Mouse (Mus musculus) neural tube, embryonic 15.5 days (tissue): ENCODE data around the gene Hnrnpa1. TPM values are rescaled to one million over a fixed set of nuclear protein-coding genes. Genes with fewer than 3 reads are reported as not detected.
A peak's percentile ranks its signal among the peaks of the same experiment; 100 is the strongest.

Source experiments
- ATAC-seq: fragments of 200-750 bp; cut with Nextera tagmentation; 2 replicates; pipeline ENCODE4 v1.8.0; 2017; ENCODE audit warnings: mild to moderate bottlenecking, moderate TSS enrichment, moderate library complexity; ENCODE audit not compliant: low FRiP score
- H3K27ac ChIP-seq: fragments of 300-500 bp; sonication (generic); replicated peaks from 2 replicates; pipeline ENCODE4 v1.5.1; 2015; ENCODE audit warnings: mild to moderate bottlenecking, inconsistent platforms
- H3K27me3 ChIP-seq: fragments of 300-500 bp; sonication (generic); replicated peaks from 2 replicates; pipeline ENCODE4 v1.6.1; 2015; ENCODE audit warnings: inconsistent platforms
- H3K36me3 ChIP-seq: fragments of 300-500 bp; sonication (generic); 2 replicates; pipeline ENCODE4 v1.6.1; 2015; ENCODE audit warnings: inconsistent platforms
- H3K4me1 ChIP-seq: fragments of 300-500 bp; sonication (generic); 2 replicates; pipeline ENCODE4 v1.6.1; 2015; ENCODE audit warnings: inconsistent platforms
- H3K4me2 ChIP-seq: fragments of 300-500 bp; sonication (generic); 2 replicates; pipeline ENCODE4 v1.6.1; 2015; ENCODE audit warnings: inconsistent platforms, mild to moderate bottlenecking, moderate library complexity
- H3K4me3 ChIP-seq: fragments of 300-500 bp; sonication (generic); replicated peaks from 2 replicates; pipeline ENCODE4 v1.5.1; 2015; ENCODE audit warnings: mild to moderate bottlenecking, inconsistent platforms
- H3K9ac ChIP-seq: fragments of 300-500 bp; sonication (generic); replicated peaks from 2 replicates; pipeline ENCODE4 v1.6.1; 2015; ENCODE audit warnings: mild to moderate bottlenecking, inconsistent platforms
- H3K9me3 ChIP-seq: fragments of 300-500 bp; sonication (generic); replicated peaks from 2 replicates; pipeline ENCODE4 v1.6.1; 2016; ENCODE audit warnings: inconsistent platforms
- WGBS: fragments of 180-500 bp; shearing (Covaris S2); methylation state at CpG from one replicate; pipeline ENCODE4 v1.1.7; 2015; ENCODE audit warnings: mixed read lengths; 5-methylcytosine and 5-hydroxymethylcytosine counted together
- polyA plus RNA-seq: library from polyadenylated mRNA; unstranded; fragments of >200 nt; fragmentation: Nextera tagmentation; extraction: Ambion mirVana; gene quantifications from 2 replicates; pipeline ENCODE4 v1.2.1, GENCODE M21; 2015

Gene Hnrnpa1
- 582 and 600 TPM in 2 replicates for polyA plus RNA-seq

GRCm38 (mm10) chr15:103240160-103241028 lies at the start of gene Hnrnpa1:
TSS of gene Hnrnpa1 (plus strand) at chr15:103240432.
- peak; percentile 94 for ATAC-seq
- Histone ChIP-seq H3K9ac (peak within 1 kb of the TSS; percentile 78), H3K9me3 (no peaks in the 10 kb centered on the region), H3K27ac (peak within 1 kb of the TSS; percentile 91), H3K4me3 (peak within 1 kb of the TSS; percentile 66), H3K4me2 (peak within 1 kb of the TSS; percentile 78), H3K27me3 (no peaks in the 10 kb centered on the region), H3K36me3 (peaks cover 30% of the 10 kb centered on the region), H3K4me1 (peaks cover 52% of the 10 kb centered on the region)
- under 1% methylated on average over 47 of the region's 47 CpGs for WGBS

DNA sequence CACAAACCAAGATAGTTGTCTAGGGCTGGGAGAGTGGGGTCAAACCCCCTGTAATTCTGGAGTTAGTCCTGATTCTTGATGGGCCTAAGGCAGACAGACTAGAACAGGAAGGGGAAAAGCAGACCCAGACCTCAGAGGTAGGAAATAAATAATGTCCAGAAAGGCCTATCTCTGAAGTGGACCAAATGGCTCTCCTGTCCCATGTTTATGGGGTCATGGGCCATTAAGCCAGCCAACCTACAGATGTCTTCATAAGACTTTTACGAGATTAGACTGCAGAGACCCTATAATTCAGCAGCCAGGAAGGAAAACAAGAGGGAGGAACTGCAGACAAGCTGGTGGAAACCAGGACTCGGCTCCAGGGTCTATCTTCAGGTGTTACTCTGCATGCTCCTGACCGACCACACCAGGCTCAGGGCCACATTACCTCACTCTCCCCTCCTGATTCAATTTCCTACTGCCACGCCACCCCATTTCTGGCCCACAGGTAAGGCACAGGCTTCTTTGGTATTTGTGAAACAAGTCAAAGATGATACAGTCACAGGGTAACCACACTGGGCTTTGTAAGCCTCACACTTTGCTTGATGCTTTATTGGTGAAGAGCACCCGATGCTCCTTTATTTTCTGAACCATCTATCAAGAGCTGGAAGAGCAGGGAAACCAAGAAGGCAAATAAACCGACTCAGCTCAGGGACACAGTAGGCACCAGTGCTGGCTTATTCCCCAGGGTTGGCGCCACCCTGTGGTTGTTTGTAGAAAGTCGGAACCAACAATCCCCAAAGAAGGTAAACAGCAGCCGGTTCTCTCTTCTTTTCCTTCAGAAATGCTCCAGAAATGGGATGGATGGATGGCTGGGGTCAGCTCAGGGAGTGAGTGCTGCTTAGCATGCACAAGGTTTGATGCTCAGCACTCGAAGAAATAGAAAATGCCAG lies 49.4 kb upstream of the Hnrnpa1 start:
- 0 out of 2 replicates have a peak overlapping the region, but pooled peaks have one; percentile 15 for H3K27ac ChIP-seq
- H3K4me3 ChIP-seq = no peak overlapping the region
- no peak overlapping the region for H3K9ac ChIP-seq
- H3K4me2 ChIP-seq = no peak overlapping the region
- peaks cover 19% of the 10 kb centered on the region for H3K36me3 ChIP-seq
- WGBS = 44% methylated on average over 10 of the region's 10 CpGs
- H3K9me3 ChIP-seq = no peaks in the 10 kb centered on the region
- no peaks in the 10 kb centered on the region for H3K27me3 ChIP-seq
- H3K4me1 ChIP-seq = peaks cover 10% of the 10 kb centered on the region
- ATAC-seq = no peak

- Histone ChIP-seq H3K36me3 (peaks cover 35% of the 10 kb centered on the region), H3K9ac (no peak overlapping the region), H3K9me3 (no peaks in the 10 kb centered on the region), H3K4me2 (no peak overlapping the region), H3K4me3 (no peak overlapping the region), H3K27ac (no peak overlapping the region), H3K4me1 (peaks cover 10% of the 10 kb centered on the region), H3K27me3 (no peaks in the 10 kb centered on the region)
- 83% methylated on average over 2 of the region's 2 CpGs for WGBS
- ATAC-seq = no peak
Measured at GRCm38 (mm10) chr15:103193606-103194005, 46.6 kb upstream of the Hnrnpa1 start.

DNA sequence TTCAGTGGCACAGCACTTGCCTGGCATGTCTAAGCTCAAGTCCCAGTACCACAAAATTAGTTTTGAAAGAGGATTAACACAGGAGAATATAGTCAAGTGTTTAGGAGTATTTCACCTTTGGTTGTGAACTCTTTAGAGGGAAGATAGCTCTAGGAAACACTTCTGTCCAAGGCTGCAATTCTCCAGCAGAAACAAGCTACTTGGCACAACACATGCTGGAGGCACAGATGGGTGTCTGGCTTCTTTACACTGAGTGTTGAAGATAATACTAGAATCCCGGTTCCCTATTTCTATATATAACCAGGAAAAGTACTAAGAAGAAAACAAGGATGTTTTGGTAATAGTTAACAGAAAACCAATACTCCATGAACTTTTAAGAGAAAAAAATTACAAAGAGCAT lies 43.4 kb upstream of the Hnrnpa1 start:
- H3K27ac ChIP-seq = no peak overlapping the region
- H3K36me3 ChIP-seq = peaks cover 52% of the 10 kb centered on the region
- H3K9ac ChIP-seq = no peak overlapping the region
- ATAC-seq = no peak
- no peaks in the 10 kb centered on the region for H3K9me3 ChIP-seq
- H3K4me1 ChIP-seq = peaks cover 2% of the 10 kb centered on the region; the same call in 1 of the 2 replicates
- H3K4me2 ChIP-seq = no peak overlapping the region
- no peaks in the 10 kb centered on the region for H3K27me3 ChIP-seq
- no peak overlapping the region for H3K4me3 ChIP-seq
- WGBS = 85% methylated on average over 1 of the region's 1 CpGs

- Histone ChIP-seq H3K27ac (no peak overlapping the region), H3K9ac (no peak overlapping the region), H3K4me1 (peaks cover 11% of the 10 kb centered on the region), H3K27me3 (no peaks in the 10 kb centered on the region), H3K9me3 (no peaks in the 10 kb centered on the region), H3K4me2 (no peak overlapping the region), H3K36me3 (peaks cover 46% of the 10 kb centered on the region), H3K4me3 (no peak overlapping the region)
- no peak for ATAC-seq
- WGBS = 77% methylated on average over 4 of the region's 4 CpGs
Measured at GRCm38 (mm10) chr15:103197785-103198184, 42.4 kb upstream of the Hnrnpa1 start.

- Histone ChIP-seq H3K4me1 (peaks cover 11% of the 10 kb centered on the region), H3K9ac (no peak overlapping the region), H3K4me3 (no peak overlapping the region), H3K27me3 (no peaks in the 10 kb centered on the region), H3K4me2 (no peak overlapping the region), H3K36me3 (peaks cover 39% of the 10 kb centered on the region), H3K27ac (peak overlapping the region; percentile 60), H3K9me3 (no peaks in the 10 kb centered on the region)
- WGBS = 51% methylated on average over 6 of the region's 6 CpGs
- ATAC-seq = no peak
Measured at GRCm38 (mm10) chr15:103202088-103202793, 38.0 kb upstream of the Hnrnpa1 start.

DNA sequence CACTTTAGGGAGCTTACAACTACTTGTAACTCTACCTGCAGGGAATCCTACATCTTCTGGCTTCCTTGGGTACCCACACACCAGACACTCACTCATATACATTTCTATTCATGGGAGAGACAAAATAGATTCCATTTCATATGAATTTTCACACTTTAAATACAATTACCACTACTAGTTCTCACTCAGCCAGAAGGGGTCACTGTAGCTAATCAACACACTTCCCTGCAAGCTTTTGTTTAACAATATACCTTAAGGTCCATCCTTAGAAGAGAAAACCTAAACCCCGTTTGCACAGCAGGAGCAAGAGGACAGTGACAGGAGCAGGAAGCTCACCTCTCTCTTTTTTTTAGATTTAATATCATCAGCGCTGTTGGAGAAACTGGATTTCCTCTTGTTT lies 35.1 kb upstream of the Hnrnpa1 start:
- ATAC-seq = no peak
- Histone ChIP-seq H3K4me1 (peaks cover 11% of the 10 kb centered on the region), H3K4me2 (no peak overlapping the region), H3K9ac (no peak overlapping the region), H3K27me3 (no peaks in the 10 kb centered on the region), H3K9me3 (no peaks in the 10 kb centered on the region), H3K27ac (no peak overlapping the region), H3K4me3 (no peak overlapping the region), H3K36me3 (peaks cover 32% of the 10 kb centered on the region)
- WGBS = 59% methylated on average over 2 of the region's 2 CpGs

- Histone ChIP-seq H3K4me1 (peaks cover 18% of the 10 kb centered on the region), H3K27me3 (no peaks in the 10 kb centered on the region), H3K9ac (0 out of 2 replicates have a peak overlapping the region, but pooled peaks have one; percentile 7), H3K9me3 (no peaks in the 10 kb centered on the region), H3K27ac (peak overlapping the region; percentile 66), H3K36me3 (peaks cover 28% of the 10 kb centered on the region), H3K4me3 (peak overlapping the region; percentile 16), H3K4me2 (peak overlapping the region; percentile 46)
- 15% methylated on average over 2 of the region's 2 CpGs for WGBS
- no peak for ATAC-seq
Measured at GRCm38 (mm10) chr15:103214149-103214548, 26.1 kb upstream of the Hnrnpa1 start.

DNA sequence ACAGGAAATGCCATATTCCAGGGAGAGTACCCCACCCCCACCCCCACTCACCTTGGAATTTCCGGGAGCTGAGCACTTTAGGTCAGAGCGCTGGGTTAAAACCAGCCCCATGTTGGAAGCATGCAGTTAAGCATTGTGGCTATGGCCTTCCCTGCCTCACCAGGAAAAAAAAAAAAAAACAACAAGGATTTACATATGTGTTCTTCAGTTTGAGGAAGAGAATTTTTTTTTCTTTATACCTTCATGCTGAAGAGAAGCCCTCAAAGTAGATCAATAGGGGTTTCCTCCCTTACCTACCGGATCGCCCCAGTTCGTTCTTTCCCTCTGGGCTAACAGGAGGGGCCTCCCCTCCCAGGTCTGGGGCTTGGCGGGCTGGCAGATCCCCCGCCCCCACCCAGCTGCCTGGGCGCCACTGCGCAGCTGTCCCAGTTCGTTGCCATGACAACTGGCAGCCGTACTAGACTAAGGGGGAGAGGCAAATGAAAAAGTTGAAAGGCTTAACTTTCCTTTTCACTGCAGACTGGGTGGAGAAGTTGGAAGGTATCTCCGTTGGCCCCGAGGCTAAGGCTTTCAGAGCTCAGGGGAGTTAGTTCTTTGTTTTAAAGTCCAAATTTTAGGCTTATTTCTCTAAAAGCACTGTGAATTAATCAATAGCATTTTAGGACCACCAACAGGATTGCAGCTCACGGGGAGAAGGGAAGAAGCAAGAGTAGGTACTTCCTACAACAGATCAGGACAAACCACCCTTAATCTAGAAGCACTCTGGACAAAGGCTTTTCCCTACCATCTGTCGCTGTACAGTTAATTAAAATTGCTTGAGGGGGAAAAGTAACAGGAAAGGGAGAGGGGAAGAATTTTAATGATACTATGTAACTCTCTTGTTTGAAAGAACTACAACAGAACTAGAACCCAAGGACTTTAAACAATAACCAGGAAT lies 25.0 kb upstream of the Hnrnpa1 start:
- H3K9me3 ChIP-seq = no peaks in the 10 kb centered on the region
- H3K27ac ChIP-seq = peak overlapping the region; percentile 86
- peaks cover 19% of the 10 kb centered on the region for H3K4me1 ChIP-seq
- no peaks in the 10 kb centered on the region for H3K27me3 ChIP-seq
- peak overlapping the region; percentile 59 for H3K4me2 ChIP-seq
- WGBS = under 1% methylated on average over 15 of the region's 15 CpGs
- ATAC-seq = peak; percentile 94
- peak overlapping the region; percentile 45 for H3K4me3 ChIP-seq
- H3K9ac ChIP-seq = peak overlapping the region; percentile 45
- H3K36me3 ChIP-seq = peaks cover 20% of the 10 kb centered on the region

DNA sequence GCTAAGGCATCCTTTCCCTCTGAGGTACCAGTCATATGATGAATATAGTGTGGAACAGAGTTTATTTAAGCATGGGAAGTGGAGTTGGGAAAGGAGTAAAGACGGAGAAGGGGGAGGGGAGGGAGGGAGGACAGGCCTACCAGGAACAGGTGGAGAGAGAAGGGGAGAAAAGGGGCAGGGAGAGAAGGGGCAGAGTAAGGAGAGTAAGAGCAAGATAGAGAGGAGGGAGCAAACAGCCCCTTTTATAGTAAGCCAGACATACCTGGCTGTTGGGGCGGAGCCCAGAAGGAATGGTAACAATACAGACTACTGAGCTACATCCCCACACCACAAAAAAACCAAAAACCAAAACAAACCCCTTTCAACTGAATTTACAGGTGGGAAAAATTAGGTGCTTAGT lies 24.2 kb upstream of the Hnrnpa1 start:
- no peak overlapping the region for H3K4me3 ChIP-seq

More for the DNA sequence above, 24.2 kb upstream of the Hnrnpa1 start:
- Histone ChIP-seq H3K27ac (peak overlapping the region; percentile 86), H3K36me3 (peaks cover 12% of the 10 kb centered on the region), H3K9ac (no peak overlapping the region), H3K4me2 (peak overlapping the region; percentile 59), H3K9me3 (no peaks in the 10 kb centered on the region), H3K27me3 (no peaks in the 10 kb centered on the region), H3K4me1 (peaks cover 26% of the 10 kb centered on the region)
- 33% methylated on average over 2 of the region's 2 CpGs for WGBS
- no peak for ATAC-seq
